Mouse (Mus musculus): ENCODE results near the gene Cnpy2. TPM values are rescaled to one million over a fixed set of nuclear protein-coding genes. Genes with fewer than 3 reads are reported as not detected.

Gene Cnpy2
- polyA plus RNA-seq, 1 experiment from 2014 or later = 184 TPM

GRCm38 (mm10) chr10:128376455-128377211 lies 54.4 kb downstream of the Cnpy2 start, which contains the start of gene Ankrd52:
Gene Ankrd52, plus strand, starts transcription at chr10:128377115.
- H3K27ac ChIP-seq (ENCODE audit: low read length) = peak within 1 kb of the TSS; percentile 93
- H3K9ac ChIP-seq (ENCODE audit: low read length) = peak within 1 kb of the TSS; percentile 99
- peaks cover 4% of the 10 kb centered on the region for H3K9me3 ChIP-seq (replicated peaks; ENCODE audit: control insufficient read depth, low read length)
- H3K27me3 ChIP-seq (ENCODE audit: control insufficient read depth, insufficient read depth, low read length) = no peaks in the 10 kb centered on the region
- peak within 1 kb of the TSS; percentile 95 for H3K4me3 ChIP-seq (ENCODE audit: low read length)
- WGBS = under 1% methylated on average over 69 of the region's 73 CpGs
- peak; percentile 91 for ATAC-seq (replicated peaks; ENCODE audit: extremely low read depth, insufficient read depth, low FRiP score)
- peak within 1 kb of the TSS; percentile 93 for H3K4me2 ChIP-seq (ENCODE audit: low read depth, low read length)
- peaks cover 18% of the 10 kb centered on the region for H3K4me1 ChIP-seq (ENCODE audit: control insufficient read depth, insufficient read depth, low read length)
- peaks cover 19% of the 10 kb centered on the region for H3K36me3 ChIP-seq (ENCODE audit: control insufficient read depth, insufficient read depth)

Other genes starting within 250 kb of the Cnpy2 start
- gene Atp5b, start 239.2 kb upstream of the Cnpy2 start, polyA plus RNA-seq (2015; fragmentation: Nextera tagmentation; extraction: Ambion mirVana) = 6,748 and 7,106 TPM in 2 replicates
- 6.6 and 8.5 TPM in 2 replicates for gene Baz2a, start 230.9 kb upstream of the Cnpy2 start, polyA plus RNA-seq (2015; fragmentation: Nextera tagmentation; extraction: Ambion mirVana)
- 35.8 and 37.7 TPM in 2 replicates for gene Rbms2, start 142.2 kb upstream of the Cnpy2 start, polyA plus RNA-seq (2015; fragmentation: Nextera tagmentation; extraction: Ambion mirVana)
- gene Gls2, start 128.0 kb upstream of the Cnpy2 start, polyA plus RNA-seq (2015; fragmentation: Nextera tagmentation; extraction: Ambion mirVana) = 0.88 and 1.0 TPM in 2 replicates
- gene Spryd4, start 110.7 kb upstream of the Cnpy2 start, polyA plus RNA-seq (2015; fragmentation: Nextera tagmentation; extraction: Ambion mirVana) = 45.1 and 46.1 TPM in 2 replicates
- gene Mip, start 96.6 kb upstream of the Cnpy2 start, polyA plus RNA-seq (2015; fragmentation: Nextera tagmentation; extraction: Ambion mirVana) = not detected in 2 replicates
- 29.6 and 30.4 TPM in 2 replicates for gene Timeless, start 90.4 kb upstream of the Cnpy2 start, polyA plus RNA-seq (2015; fragmentation: Nextera tagmentation; extraction: Ambion mirVana)
- gene Apon, start 68.4 kb upstream of the Cnpy2 start, polyA plus RNA-seq (2015; fragmentation: Nextera tagmentation; extraction: Ambion mirVana) = 0.17 TPM in 1 of 2 replicates, not detected in the other
- gene Apof, start 53.8 kb upstream of the Cnpy2 start, polyA plus RNA-seq (2015; fragmentation: Nextera tagmentation; extraction: Ambion mirVana) = 0.15 and 0.26 TPM in 2 replicates
- 11.3 and 11.8 TPM in 2 replicates for gene Stat2, start 51.9 kb upstream of the Cnpy2 start, polyA plus RNA-seq (2015; fragmentation: Nextera tagmentation; extraction: Ambion mirVana)
- 4.3 and 6.0 TPM in 2 replicates for gene Il23a, start 23.7 kb upstream of the Cnpy2 start, polyA plus RNA-seq (2015; fragmentation: Nextera tagmentation; extraction: Ambion mirVana)
- 26.1 and 28.1 TPM in 2 replicates for gene Pan2, start 19.1 kb upstream of the Cnpy2 start, polyA plus RNA-seq (2015; fragmentation: Nextera tagmentation; extraction: Ambion mirVana)
- gene Cs, start 15.3 kb downstream of the Cnpy2 start, polyA plus RNA-seq (2015; fragmentation: Nextera tagmentation; extraction: Ambion mirVana) = 567 and 572 TPM in 2 replicates
- 13.4 and 19.4 TPM in 2 replicates for gene Coq10a, start 46.5 kb downstream of the Cnpy2 start, polyA plus RNA-seq (2015; fragmentation: Nextera tagmentation; extraction: Ambion mirVana)
- gene Ankrd52, start 54.7 kb downstream of the Cnpy2 start, polyA plus RNA-seq (2015; fragmentation: Nextera tagmentation; extraction: Ambion mirVana) = 8.1 and 8.5 TPM in 2 replicates
- gene Slc39a5, start 78.8 kb downstream of the Cnpy2 start, polyA plus RNA-seq (2015; fragmentation: Nextera tagmentation; extraction: Ambion mirVana) = 0.41 TPM in 1 of 2 replicates, not detected in the other
- gene Nabp2, start 89.0 kb downstream of the Cnpy2 start, polyA plus RNA-seq (2015; fragmentation: Nextera tagmentation; extraction: Ambion mirVana) = 55.9 and 60.4 TPM in 2 replicates
- gene Rnf41, start 89.2 kb downstream of the Cnpy2 start, polyA plus RNA-seq (2015; fragmentation: Nextera tagmentation; extraction: Ambion mirVana) = 29.9 and 31.7 TPM in 2 replicates
- gene Smarcc2, start 136.8 kb downstream of the Cnpy2 start, polyA plus RNA-seq (2015; fragmentation: Nextera tagmentation; extraction: Ambion mirVana) = 54.9 and 57.5 TPM in 2 replicates
- gene Myl6, start 171.7 kb downstream of the Cnpy2 start, polyA plus RNA-seq (2015; fragmentation: Nextera tagmentation; extraction: Ambion mirVana) = 945 and 1,125 TPM in 2 replicates
- 4.2 and 4.4 TPM in 2 replicates for gene Myl6b, start 176.2 kb downstream of the Cnpy2 start, polyA plus RNA-seq (2015; fragmentation: Nextera tagmentation; extraction: Ambion mirVana)
- 22.5 and 25.7 TPM in 2 replicates for gene Esyt1, start 203.4 kb downstream of the Cnpy2 start, polyA plus RNA-seq (2015; fragmentation: Nextera tagmentation; extraction: Ambion mirVana)
- gene Zc3h10, start 225.3 kb downstream of the Cnpy2 start, polyA plus RNA-seq (2015; fragmentation: Nextera tagmentation; extraction: Ambion mirVana) = 8.4 and 9.5 TPM in 2 replicates
- 1,776 and 2,205 TPM in 2 replicates for gene Rpl41, start 226.8 kb downstream of the Cnpy2 start, polyA plus RNA-seq (2015; fragmentation: Nextera tagmentation; extraction: Ambion mirVana)
- gene Pa2g4, start 243.5 kb downstream of the Cnpy2 start, polyA plus RNA-seq (2015; fragmentation: Nextera tagmentation; extraction: Ambion mirVana) = 125 and 150 TPM in 2 replicates

All from heart, embryonic 16.5 days (tissue).